Mouse (Mus musculus) lung, postnatal 0 days (tissue): Measurements from ENCODE around the gene Mink1. TPM values are rescaled to one million over a fixed set of nuclear protein-coding genes. Genes with fewer than 3 reads are reported as not detected.
A peak's percentile ranks its signal among the peaks of the same experiment; 100 is the strongest.

Experiments
- ATAC-seq: fragments of 200-750 bp; cut with Nextera tagmentation; 2 replicates; pipeline ENCODE4 v1.8.0; 2017; ENCODE audit warnings: moderate library complexity
- DNase-seq: peaks from one replicate; pipeline ENCODE4 v3.0.0-alpha.2; 2016; ENCODE audit warnings: low spot score
- H3K27ac ChIP-seq: fragments of 300-500 bp; sonication (generic); 2 replicates; pipeline ENCODE4 v1.5.1; 2014; ENCODE audit warnings: antibody characterized with exemption, mild to moderate bottlenecking, low read length, mixed read lengths
- H3K27me3 ChIP-seq: fragments of 300-500 bp; sonication (generic); replicated peaks from 2 replicates; pipeline ENCODE4 v1.6.1; 2014; ENCODE audit warnings: low read length, mixed read lengths; ENCODE audit not compliant: insufficient read depth
- H3K36me3 ChIP-seq: fragments of 300-500 bp; sonication (generic); 2 replicates; pipeline ENCODE4 v1.6.1; 2014; ENCODE audit warnings: low read length, mixed read lengths; ENCODE audit not compliant: insufficient read depth
- H3K4me1 ChIP-seq: fragments of 300-500 bp; sonication (generic); 2 replicates; pipeline ENCODE4 v1.6.1; 2014; ENCODE audit warnings: antibody characterized with exemption, low read depth, low read length, mixed read lengths; ENCODE audit not compliant: insufficient read depth
- H3K4me2 ChIP-seq: fragments of 300-500 bp; sonication (generic); replicated peaks from 2 replicates; pipeline ENCODE4 v1.6.1; 2014; ENCODE audit warnings: low read depth, mild to moderate bottlenecking, low read length, moderate library complexity, mixed read lengths
- H3K4me3 ChIP-seq: fragments of 300-500 bp; sonication (generic); 2 replicates; pipeline ENCODE4 v1.5.1; 2014; ENCODE audit warnings: low read depth, low read length
- H3K9ac ChIP-seq: fragments of 300-500 bp; sonication (generic); replicated peaks from 2 replicates; pipeline ENCODE4 v1.6.1; 2014; ENCODE audit warnings: low read depth, mild to moderate bottlenecking
- H3K9me3 ChIP-seq: fragments of 300-500 bp; sonication (generic); 2 replicates; pipeline ENCODE4 v1.6.1; 2016; ENCODE audit warnings: low read length, mixed read lengths
- CTCF ChIP-seq: IDR thresholded peaks from 2 replicates; pipeline ENCODE4 v1.5.1; 2016; ENCODE audit warnings: antibody characterized with exemption, mild to moderate bottlenecking
- EP300 ChIP-seq: IDR thresholded peaks from 2 replicates; pipeline ENCODE4 v1.6.1; 2016; ENCODE audit warnings: antibody characterized with exemption, mild to moderate bottlenecking, control low read depth
- WGBS: fragments of 180-500 bp; shearing (Covaris S2); extraction: QIAGEN DNeasy Blood & Tissue Kit; methylation state at CpG from one replicate; pipeline ENCODE4 v1.1.7; 2014; 5-methylcytosine and 5-hydroxymethylcytosine counted together
- polyA plus RNA-seq: library from polyadenylated mRNA; unstranded; fragments of >200 nt; fragmentation: Nextera tagmentation; extraction: Ambion mirVana; gene quantifications from 2 replicates; pipeline ENCODE4 v1.2.1, GENCODE M21; 2015

Mink1 gene
- polyA plus RNA-seq, 1 experiment from 2014 or later: 7.4 TPM

GRCm38 (mm10) chr11:70572348-70572902, 9.7 kb downstream of the Mink1 start:
- H3K9ac ChIP-seq: no peak overlapping the region
- DNase-seq (no peak), ATAC-seq (no peak)
- H3K27ac ChIP-seq: no peak overlapping the region
- TF ChIP-seq EP300: no peak
- H3K4me3 ChIP-seq: no peak overlapping the region
- 31% methylated on average over 5 of the region's 5 CpGs for WGBS
- H3K4me1 ChIP-seq: no peaks in the 10 kb centered on the region; the same call in 1 of the 2 replicates
- H3K4me2 ChIP-seq: no peak overlapping the region
- no peaks in the 10 kb centered on the region for H3K27me3 ChIP-seq
- no peaks in the 10 kb centered on the region for H3K36me3 ChIP-seq
- H3K9me3 ChIP-seq: no peaks in the 10 kb centered on the region

- Histone ChIP-seq H3K4me2 (no peak overlapping the region), H3K4me3 (no peak overlapping the region), H3K9ac (no peak overlapping the region), H3K36me3 (no peaks in the 10 kb centered on the region), H3K4me1 (peaks cover 11% of the 10 kb centered on the region; the same call in 1 of the 2 replicates), H3K9me3 (no peaks in the 10 kb centered on the region), H3K27ac (no peak overlapping the region), H3K27me3 (no peaks in the 10 kb centered on the region)
- no peak for ATAC-seq
- DNase-seq: no peak
- TF ChIP-seq EP300 (no peak), CTCF (no peak)
- 75% methylated on average over 6 of the region's 6 CpGs for WGBS
Measured at GRCm38 (mm10) chr11:70573872-70574271, 11.2 kb downstream of the Mink1 start.

- peaks cover 21% of the 10 kb centered on the region for H3K4me1 ChIP-seq
- H3K36me3 ChIP-seq: no peaks in the 10 kb centered on the region
- 41% methylated on average over 3 of the region's 3 CpGs for WGBS
- TF ChIP-seq CTCF: no peak
- TF ChIP-seq EP300: no peak
- DNase-seq (peak; percentile 71), ATAC-seq (peak; percentile 70)
- H3K4me3 ChIP-seq: no peak overlapping the region
- H3K9me3 ChIP-seq: no peaks in the 10 kb centered on the region
- H3K9ac ChIP-seq: no peak overlapping the region
- no peaks in the 10 kb centered on the region for H3K27me3 ChIP-seq
- no peak overlapping the region for H3K27ac ChIP-seq
- H3K4me2 ChIP-seq: no peak overlapping the region
Measured at GRCm38 (mm10) chr11:70577201-70577600, 14.5 kb downstream of the Mink1 start.

- H3K4me3 ChIP-seq: no peak overlapping the region
- H3K36me3 ChIP-seq: no peaks in the 10 kb centered on the region
- TF ChIP-seq CTCF: no peak
- no peak for TF ChIP-seq EP300
- WGBS: 85% methylated on average over 6 of the region's 6 CpGs
- peaks cover 21% of the 10 kb centered on the region for H3K4me1 ChIP-seq
- DNase-seq (no peak), ATAC-seq (no peak)
- no peak overlapping the region for H3K9ac ChIP-seq
- no peak overlapping the region for H3K4me2 ChIP-seq
- H3K9me3 ChIP-seq: no peaks in the 10 kb centered on the region
- no peaks in the 10 kb centered on the region for H3K27me3 ChIP-seq
- H3K27ac ChIP-seq: no peak overlapping the region
Measured at GRCm38 (mm10) chr11:70578962-70579361, 16.3 kb downstream of the Mink1 start.

DNA sequence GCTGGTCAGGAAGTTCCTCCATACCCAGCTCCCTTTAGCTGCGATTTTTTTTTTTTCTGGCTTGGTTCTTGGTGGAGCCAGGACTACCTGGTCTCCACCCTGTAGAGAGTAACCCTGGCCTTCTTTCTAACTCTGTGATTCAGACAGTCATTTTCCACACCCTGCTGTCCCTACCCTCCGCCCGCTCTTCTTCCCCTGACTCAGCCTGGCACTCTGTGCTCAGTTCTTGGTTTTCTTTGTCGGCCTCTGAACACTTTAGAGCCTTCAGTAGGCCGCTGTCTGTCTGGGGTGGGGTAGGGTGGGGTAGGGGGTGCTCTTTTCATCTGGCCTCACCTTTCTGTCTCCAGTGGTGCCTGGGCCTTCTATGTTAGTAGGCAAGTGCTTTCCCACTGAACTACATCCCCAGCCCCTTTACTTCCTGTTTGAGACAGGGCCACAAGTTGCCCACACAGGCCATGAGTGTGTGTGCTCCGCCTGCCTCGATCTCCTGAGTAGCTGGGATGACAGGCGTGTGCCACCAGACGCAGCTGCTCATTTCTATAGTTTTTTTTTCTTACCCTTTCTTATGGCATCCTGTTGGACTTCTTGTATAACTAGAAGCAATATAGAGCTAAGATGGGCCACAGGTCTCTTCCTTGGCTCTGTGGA, 17.2 kb downstream of the Mink1 start:
- DNase-seq: no peak
- Histone ChIP-seq H3K4me1 (peaks cover 27% of the 10 kb centered on the region), H3K9ac (no peak overlapping the region)

DNA sequence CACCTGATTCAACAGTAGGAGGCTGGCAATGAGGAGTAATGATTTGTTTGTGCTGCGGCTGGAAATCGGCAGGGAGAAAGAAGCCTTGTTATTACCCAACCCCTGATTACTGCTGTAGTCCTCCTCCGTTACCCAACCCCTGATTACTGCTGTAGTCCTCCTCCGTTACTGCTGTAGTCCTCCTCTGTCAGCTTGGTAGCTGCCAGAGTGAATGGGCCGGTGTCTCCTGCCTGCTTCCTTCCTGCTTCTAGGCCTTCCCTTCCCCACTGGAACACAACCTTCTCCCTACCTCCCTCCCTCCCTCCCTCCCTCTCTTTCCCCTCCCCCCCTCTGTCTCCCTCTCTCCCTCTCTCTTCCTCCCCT, 17.7 kb downstream of the Mink1 start:
- H3K4me1 ChIP-seq: peaks cover 31% of the 10 kb centered on the region
- no peaks in the 10 kb centered on the region for H3K9me3 ChIP-seq
- no peak overlapping the region for H3K4me3 ChIP-seq
- no peaks in the 10 kb centered on the region for H3K36me3 ChIP-seq
- H3K27ac ChIP-seq: no peak overlapping the region; the same call in 1 of the 2 replicates
- peak; percentile 30 for DNase-seq
- H3K4me2 ChIP-seq: no peak overlapping the region
- no peak overlapping the region for H3K9ac ChIP-seq
- no peak for ATAC-seq
- TF ChIP-seq CTCF: no peak
- no peak for TF ChIP-seq EP300
- WGBS: 37% methylated on average over 5 of the region's 5 CpGs
- no peaks in the 10 kb centered on the region for H3K27me3 ChIP-seq

More for the DNA sequence above, 17.2 kb downstream of the Mink1 start:
- Histone ChIP-seq H3K27me3 (no peaks in the 10 kb centered on the region), H3K4me2 (no peak overlapping the region), H3K4me3 (no peak overlapping the region), H3K9me3 (no peaks in the 10 kb centered on the region), H3K27ac (peak overlapping the region; percentile 51; the same call in 1 of the 2 replicates), H3K36me3 (no peaks in the 10 kb centered on the region)
- TF ChIP-seq CTCF (no peak), EP300 (no peak)
- 66% methylated on average over 9 of the region's 9 CpGs for WGBS
- no peak for ATAC-seq
